Mouse (Mus musculus): ENCODE measurements around the gene Nkpd1.

Gene Nkpd1

DNA sequence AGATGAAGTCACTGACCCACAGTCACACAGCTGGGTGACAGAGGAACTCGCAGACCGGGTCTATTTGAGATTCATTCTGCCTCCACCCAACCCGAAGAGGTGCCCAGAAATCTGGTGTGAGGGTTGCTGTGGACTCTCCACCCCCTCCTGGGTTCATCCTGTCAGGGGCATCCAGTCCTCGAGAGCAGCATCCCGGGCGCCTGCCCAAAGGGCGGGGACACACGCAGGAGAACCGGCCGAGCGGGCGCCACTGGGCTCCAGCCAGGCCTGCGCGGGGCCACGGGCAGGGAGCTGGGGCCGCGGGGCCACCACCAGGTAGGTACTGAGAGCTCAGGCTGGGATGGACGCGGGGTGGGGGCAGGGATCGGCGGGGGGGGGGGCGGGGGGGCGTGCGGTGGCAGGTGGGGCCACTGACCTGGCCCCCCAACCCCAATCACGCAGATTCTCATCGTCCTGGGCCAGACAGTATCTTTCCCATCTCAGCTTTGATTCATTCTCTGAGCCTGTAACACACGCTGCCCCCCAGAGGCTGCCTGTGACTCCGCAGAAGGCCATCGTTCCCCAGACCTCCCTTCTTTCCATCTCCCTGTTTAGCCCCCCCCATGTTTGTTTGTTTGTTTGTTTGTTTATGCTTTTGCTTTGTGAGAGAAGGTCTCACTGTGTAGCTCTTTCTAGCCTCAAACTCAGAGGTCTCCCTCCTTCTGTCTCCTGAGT, at the start of gene Nkpd1:
Gene Nkpd1 (plus strand): TSS at position 187 of the 714 bp plus-strand sequence.
- 6% methylated on average over 20 of the region's 29 CpGs for whole genome bisulfite sequencing

DNA sequence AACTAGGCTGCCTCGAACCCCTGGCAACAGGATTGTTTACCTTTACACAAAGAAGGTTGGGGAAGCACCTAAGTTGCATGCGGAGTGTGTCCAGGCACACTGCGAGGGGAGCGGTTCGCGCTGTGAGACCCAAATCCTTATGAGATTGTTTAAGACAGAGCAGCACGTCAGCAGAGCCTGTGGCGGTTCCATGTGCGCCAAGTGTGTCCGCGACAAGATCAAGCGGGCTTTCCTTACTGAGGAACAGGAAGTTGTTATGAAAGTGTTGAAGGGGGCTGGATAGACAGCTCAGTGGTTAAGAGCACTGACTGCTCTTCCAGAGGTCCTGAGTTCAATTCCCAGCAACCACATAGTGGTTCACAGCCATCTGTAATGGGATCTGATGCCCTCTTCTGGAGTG, 49.4 kb upstream of the Nkpd1 start:
- WGBS: 63% methylated on average over 12 of the region's 12 CpGs

DNA sequence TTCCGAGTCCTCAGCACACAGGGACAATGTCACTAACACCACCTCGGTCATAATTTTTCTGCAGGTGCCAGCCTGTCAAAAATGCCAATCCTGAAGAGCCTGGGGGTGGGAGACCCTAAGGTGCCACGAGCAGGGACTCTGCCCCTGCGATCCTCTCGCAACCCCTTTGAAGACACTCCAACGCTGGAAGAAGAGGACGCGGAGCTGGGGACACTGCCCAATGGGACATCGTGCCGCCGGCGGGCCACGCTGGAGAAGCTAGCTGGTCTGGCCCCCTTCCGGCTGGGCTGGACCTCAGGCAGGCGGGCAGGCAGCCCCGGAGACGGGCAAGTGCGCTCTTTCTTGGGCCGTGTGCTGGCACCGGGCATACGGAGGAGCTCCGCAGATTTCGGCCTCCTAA, 48.2 kb upstream of the Nkpd1 start:
- WGBS: 24% methylated on average over 23 of the region's 23 CpGs

DNA sequence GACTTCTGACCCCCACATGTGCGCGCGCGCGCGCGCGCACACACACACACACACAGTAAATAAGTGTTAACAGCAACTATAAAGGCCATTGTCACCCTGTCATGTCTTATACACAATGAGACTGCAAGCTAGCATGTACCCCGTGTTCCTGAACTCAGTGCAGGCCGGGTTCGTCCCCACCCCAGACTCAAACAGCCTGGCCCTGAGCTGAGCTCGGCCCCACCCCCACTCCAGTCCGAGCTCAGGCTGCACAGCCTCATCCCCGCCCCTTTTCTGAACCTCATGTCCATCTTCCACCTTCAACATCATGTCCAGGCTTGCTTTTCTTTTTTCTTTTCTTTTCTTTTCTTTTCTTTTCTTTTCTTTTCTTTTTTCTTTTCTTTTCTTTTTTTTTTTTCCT, 47.3 kb upstream of the Nkpd1 start:
- WGBS: 33% methylated on average over 14 of the region's 14 CpGs

DNA sequence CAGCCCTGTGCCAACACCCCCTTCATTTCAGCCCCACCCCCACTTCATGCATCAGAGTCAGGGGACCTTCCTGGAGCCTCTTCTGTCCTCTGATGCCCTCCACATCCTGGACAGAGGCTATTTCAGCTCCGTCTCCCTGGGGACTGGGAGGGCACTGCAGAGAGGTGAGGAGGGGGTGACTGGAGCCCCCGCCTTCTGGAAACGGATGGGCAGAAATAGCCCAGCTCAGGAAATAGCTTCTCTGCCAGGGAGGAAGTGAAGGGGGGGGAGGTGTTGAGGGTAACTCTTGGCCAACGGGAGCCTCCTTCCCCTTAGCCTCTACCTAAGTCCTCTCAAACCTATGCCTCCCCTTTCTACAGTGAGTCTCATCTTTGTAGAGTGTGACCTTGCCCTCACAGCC, 45.2 kb upstream of the Nkpd1 start:
- WGBS: 34% methylated on average over 4 of the region's 4 CpGs

DNA sequence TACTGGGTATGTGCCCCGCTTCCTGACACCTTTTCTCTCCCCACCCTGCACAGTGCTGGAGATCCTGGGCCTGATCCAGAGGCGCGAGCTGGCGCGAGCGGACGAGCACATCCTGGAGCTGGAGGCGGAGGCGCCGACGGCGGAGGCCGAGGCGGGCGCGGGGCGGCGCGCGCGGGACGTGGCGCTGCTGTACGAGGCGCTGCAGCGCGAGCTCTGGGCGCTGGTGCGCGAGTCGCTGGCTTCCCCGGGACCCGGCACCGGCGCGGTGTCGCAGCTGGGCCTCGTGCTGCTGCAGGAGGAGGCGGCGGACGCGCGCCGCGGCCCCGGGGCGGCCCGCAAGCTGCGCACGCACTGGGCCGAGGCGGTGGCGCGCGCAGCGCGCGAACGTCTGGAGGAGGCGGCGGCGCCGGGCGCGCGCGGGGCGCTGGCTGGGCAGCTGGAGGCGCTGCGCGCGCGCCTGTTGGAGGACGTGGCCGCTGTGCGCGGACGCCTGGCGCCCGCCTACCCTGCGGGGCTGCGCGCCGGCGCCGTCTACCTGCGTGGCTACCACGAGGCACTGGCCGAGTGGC, 43.7 kb upstream of the Nkpd1 start:
- under 1% methylated on average over 88 of the region's 89 CpGs for WGBS

DNA sequence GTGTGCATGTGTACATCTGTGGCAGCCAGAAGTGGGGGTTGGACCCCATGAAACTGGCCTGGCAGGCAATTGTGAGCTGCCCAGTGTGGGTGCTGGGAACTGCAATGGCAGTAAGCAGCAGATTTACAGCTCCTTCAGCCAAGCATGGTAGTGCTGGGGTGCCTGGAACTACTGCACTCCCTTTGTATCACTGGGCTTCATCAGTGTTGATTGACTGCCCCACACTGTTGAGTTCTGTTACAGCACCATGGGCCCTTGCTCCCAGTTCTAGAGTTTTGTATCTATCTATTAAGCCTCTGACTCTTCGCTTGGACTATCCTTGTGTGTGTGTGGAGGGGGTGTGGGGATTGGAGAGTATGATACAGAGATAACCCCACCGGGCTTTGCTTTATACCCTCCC, 40.6 kb upstream of the Nkpd1 start:
- WGBS: 78% methylated on average over 2 of the region's 2 CpGs

DNA sequence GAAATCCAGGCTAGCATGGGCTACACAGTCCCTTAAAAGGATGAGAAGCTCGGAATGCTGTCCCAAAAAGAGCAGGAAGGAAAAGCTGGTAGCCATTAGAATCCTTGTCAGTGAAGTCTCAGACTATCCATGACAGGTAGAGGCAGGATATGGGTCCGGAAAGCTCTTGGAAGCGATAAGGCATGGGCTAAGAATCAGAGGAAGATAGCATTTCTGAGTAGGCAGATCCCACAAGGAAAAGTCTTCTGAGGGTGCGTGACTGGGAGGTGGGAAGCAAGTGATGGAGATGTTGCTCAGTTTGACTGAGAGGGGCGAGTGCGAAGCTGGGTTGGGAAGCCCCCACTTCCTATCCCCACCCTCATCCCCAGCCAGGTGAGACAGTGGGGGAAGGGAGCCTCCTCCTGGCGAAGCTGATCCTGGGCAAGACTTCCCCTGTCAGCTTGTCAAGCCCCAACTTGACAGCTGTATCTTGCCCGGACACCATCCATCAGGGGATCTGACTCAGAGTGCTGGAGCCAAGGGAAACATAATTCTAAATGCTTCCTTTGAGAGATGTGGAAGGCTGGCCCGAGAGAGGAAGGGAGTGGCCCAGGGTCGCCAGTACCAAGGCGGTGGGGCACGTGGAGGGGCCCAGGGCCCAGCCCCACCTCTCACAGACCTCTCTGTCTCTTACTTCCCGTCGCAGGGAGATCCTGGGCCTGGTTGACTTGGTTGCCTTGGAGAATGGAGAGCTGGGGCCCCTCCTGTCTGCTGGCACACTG, 39.8 kb upstream of the Nkpd1 start:
- WGBS: 48% methylated on average over 14 of the region's 14 CpGs

DNA sequence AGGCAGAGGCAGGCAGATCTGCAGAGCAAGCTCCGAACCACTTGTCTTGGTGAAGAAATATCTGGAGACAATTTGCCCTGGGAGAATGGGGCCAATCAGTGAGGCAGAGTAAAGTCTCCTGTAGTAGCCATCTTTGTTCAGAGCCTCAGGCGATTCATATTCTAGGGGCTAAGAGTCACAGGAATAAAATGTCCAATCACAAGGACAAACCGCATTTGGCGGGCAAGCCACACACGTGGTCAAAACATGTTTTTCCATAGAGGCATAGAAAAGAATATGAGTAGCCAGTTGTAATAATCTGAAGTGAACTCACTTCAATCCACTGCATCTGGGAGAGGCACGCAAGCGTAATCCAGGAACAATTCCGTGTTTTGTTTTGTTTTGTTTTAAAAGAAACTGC, 34.4 kb upstream of the Nkpd1 start:
- WGBS: 83% methylated on average over 8 of the region's 8 CpGs

DNA sequence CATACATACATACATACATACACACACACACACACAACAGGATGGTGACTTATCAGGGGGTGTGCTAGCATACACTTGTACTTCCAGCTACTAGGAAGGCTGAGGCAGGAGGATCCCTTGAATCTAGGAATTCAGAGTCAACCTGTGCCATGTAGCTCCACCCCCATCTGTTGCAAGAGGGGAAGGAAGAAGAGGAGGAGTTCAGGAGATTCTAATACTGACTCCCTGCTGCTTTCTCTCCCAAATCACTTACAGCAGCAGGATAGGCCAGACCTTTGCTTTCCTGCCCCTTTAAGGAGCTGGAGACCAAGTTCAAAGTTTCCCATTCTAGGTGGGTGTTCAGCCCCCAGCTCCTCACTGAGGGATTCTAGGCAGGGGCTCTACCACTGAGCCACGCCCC, 32.1 kb upstream of the Nkpd1 start:
- 93% methylated on average over 1 of the region's 1 CpGs for WGBS

DNA sequence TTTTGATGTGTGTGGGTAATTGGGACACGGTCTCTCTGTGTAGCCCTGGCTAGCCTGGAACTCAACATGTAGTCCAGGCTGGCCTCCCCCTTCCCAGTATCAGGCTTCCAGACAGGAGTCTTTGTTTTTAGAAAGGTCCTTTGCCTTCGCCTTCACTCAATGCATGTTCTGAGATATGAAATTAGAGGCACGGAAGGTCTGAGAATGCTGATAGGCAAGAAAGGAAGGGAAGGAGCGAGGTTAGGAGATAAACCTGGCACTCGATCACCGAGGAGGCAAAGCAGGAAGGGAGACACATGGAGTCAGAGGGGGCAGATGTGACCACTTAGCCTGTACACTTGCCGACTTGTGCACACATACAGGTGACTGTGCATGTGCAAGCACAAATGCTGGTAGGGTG, 31.1 kb upstream of the Nkpd1 start:
- 90% methylated on average over 7 of the region's 7 CpGs for WGBS

DNA sequence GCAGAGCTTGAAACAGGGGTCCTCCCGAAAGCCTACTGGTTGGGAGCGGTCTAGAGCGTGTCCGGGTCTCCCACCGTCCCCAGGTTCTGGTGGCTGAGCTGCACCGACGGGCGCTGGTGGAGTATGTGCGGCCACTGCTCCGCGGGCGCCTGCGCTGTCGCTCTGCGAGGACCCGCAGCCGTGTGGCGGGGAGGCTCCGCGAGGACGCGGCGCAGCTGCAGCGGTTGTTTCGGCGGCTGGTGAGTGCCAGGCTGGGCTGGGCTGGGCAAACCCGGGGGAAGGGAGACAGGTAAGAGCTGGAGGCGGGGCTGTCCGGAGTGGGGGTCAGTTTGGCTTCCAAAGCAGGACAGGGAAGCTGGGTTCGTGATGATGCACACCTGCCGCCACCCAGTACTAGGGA, 28.1 kb upstream of the Nkpd1 start:
- 19% methylated on average over 31 of the region's 31 CpGs for WGBS

DNA sequence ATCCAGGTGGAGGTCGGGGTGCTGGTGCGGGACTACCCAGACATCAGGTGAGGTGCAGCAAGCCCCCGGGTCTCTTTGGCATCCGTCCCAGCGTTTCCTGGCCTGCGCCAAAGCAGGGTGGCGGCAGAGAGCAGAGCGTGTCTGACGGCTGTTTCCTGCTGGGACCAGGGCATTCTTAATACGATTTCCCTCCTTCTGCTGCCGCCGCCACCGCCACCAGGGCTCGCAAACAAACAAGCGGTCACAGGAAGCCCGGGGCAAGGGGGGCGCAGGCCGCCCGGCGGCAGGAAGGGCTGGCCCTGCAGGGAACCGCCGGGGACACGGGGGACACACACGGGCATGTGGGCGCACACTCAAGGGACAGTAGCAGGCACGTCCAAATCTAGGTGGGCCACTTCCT, 25.9 kb upstream of the Nkpd1 start:
- 6% methylated on average over 26 of the region's 26 CpGs for WGBS

DNA sequence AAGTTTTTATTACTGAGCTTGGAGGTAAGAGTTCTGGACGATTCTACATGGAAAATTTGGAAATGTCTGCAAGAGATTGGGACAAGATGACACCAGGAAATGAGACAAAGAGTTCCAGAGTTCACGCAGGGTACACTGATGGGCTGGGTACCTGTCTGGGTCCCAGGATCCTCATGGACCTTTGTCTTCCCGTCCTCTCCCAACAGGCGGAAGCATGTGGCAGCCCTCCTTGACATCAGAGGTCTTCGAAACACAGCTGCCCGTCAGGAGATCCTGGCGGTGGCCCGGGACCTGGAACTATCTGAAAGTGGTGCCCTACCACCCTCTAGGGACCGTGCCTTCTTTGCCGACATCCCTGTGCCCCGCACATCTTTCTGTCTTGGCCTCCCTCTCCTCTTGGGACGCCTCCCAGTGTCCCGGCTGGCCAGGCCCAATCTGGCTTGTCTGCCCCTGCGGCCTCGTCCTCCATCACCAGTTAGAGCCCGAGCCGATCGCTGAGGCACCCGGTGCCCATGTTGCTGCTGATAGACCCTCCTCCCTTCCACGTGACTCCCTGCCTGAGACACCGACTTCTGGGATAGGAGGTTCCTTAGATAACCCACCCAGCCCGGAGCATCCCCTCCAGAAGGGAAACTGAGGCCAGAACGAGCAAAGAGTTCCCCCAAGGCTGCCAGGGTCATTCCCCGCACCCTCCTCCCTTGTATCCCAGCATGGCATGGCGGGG, 22.7 kb upstream of the Nkpd1 start:
- WGBS: 87% methylated on average over 25 of the region's 25 CpGs

DNA sequence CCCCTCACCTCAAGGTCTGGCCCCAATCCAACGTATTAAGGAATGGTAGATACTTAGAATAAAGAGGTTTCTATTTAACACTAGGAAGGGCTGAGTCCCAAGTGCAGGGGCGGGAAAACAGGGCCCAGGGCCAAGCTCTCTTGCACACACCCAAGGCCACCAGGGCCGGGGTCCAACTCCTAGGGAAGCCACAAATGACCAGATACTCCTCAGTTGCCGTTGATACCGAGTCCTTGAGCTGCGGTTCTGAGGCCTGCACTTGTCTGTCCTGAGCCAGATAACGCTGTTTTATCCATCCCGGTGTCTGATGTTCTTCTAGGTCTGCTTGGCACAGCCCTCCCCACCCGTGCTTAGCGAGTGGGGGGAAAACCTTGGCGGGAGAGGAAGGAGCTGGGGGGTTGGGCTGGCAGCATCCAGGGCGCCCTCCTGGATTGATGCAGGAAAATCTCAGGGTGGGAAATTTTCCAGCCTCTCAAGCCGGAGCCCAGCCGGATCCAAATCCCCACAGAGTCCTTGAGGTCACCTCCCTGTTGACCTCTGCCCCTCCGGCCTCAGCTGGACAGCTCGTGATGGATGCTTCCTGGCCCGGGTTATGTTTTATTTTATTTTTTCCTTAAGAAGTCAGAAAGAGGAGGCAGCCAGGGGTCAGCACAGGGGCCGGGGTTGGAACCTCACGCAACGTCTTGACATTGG, 22.0 kb upstream of the Nkpd1 start:
- WGBS: 69% methylated on average over 20 of the region's 20 CpGs

DNA sequence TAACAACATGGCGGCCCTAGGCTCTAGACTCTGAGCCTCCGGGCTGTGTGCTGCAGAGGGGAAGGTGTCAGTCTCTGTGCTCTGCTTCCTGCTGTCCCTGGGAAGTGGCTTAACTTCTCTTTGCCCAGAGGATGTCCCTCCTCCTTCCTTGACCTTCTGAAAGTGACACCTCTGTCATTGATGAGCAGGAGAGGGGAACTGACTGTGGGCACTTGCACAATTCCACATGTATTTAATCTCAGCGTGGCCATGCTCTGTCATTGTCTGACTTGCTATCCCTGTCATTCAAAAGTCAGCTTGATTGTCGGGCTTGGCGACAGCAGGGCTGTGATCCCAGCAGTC, 21.5 kb upstream of the Nkpd1 start:
- WGBS: 84% methylated on average over 5 of the region's 5 CpGs

DNA sequence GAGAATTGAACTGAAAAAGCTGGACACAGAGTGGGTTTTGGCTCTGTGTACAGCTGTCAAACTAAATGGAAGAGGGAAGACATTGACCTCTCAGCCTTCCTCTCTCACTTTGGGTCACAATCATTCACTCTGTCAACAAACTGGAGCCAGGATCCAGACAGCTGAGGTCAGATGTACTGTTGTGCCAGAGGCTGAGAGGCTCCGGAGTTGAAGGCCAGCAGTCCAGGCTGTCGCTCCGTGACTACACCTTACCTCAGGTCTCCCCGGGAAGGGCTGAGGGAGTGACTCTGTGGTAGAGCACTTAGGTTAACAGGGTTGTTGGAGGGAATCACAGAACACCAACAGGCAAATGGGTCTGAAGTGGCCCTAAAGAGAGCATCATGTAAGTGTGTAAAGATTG, 19.3 kb upstream of the Nkpd1 start:
- 92% methylated on average over 4 of the region's 4 CpGs for WGBS

DNA sequence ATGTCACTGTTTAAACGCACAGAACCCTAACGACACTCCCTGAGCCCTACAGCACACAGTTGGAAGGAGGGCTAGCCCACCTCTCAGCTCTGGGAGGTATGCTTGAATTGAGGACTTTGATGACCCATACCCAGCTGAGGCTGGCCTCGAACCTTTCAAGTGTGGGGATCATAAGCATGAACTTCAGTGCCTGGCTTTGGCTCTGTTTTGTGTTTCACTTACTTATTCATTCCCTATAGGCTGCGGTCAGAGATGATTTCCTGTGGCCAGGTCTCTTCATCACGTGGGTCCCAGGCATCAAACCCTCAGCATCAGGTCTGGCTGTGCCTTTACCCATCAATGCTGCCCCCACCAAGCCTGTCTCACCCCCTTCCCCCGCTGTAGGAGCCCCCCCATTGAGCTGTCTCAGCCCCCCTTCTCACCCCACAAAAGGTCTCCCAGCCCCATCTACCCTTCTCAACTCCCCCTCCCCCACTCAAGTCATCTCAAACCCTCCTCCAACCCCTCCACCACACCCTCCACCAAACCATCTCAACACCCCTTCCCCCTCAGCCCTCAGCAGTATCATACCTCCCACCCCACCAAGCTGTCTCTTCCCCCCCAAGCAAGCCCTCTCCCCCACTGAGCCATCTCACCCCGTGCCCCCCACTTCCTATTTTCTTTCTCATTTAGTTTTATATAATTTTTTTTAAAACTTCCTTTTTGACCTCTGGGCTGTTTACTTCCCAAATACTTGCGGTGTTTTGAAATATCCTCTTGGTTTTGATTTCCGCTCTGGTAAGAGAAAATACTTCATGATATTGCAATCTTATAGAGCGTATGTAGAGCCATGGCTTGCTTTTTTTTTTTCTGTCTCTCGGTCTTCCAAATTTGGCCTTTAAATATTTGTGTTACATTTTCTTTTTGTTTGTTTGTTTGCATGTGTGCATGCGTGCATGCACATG, 16.9 kb upstream of the Nkpd1 start:
- 67% methylated on average over 12 of the region's 12 CpGs for WGBS

DNA sequence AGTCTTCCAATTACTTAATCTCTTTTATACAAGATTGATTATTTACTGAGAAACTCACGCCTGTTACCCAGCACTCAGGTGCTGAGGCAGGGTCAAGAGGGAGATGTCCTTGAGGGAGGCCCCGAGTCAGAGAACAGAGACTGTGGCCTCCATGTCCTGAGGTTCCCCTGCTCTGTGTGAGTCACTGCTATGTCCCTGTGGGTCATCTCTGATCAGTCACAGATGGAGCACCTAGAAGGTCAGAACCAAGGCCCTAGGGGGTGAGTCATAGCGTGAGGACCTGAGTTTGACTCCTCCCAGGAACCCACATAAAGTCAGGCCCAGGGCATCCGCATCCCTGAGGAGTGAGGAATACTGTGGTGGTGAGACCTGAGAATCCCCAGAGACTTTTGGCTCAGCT, 16.0 kb upstream of the Nkpd1 start:
- WGBS: 96% methylated on average over 4 of the region's 4 CpGs

DNA sequence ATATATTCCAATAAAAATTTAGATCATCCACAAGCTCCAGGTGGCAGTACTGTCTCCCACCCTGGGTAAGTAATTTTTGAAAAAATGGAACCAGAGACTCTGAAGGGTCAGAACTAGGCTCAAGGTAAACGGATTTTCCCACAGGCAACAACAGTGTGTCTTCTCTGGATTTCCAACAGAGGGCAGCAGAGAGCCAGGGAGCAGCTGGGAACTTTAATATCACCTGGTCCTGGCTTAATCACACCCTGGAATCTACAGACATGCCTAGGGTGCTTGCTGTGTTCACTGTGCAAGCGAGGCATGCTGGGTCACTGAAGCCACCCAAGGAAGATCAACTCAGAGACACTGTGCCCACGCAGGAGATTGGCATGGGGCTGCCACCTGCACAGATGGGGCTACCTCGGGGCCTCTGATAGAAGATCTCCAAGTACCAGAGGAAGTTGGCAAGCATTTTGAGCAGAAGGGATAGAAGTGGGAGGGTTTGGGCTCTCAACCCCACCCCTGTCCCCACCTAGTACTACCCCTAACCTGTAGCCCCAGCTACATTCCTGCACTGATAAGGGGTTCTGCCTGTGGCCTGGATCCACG, 14.1 kb upstream of the Nkpd1 start:
- 36% methylated on average over 5 of the region's 5 CpGs for WGBS

Measured in cerebral cortex, adult 2 months (tissue).